Mouse (Mus musculus): ENCODE data around the gene Zfp282. TPM values are rescaled to one million over a fixed set of nuclear protein-coding genes. Genes with fewer than 3 reads are reported as not detected.

Zfp282 gene
- polyA plus RNA-seq, 1 experiment from 2014 or later, result 2.4 TPM

- Histone ChIP-seq H3K36me3 (replicated peaks; ENCODE audit: insufficient read depth, low read length) (peaks cover 46% of the 10 kb centered on the region), H3K4me2 (ENCODE audit: low read depth, low read length) (no peak overlapping the region), H3K9me3 (ENCODE audit: low read length) (no peaks in the 10 kb centered on the region), H3K9ac (replicated peaks) (no peak overlapping the region), H3K4me1 (ENCODE audit: insufficient read depth) (no peaks in the 10 kb centered on the region), H3K27ac (ENCODE audit: low read depth) (no peak overlapping the region), H3K4me3 (ENCODE audit: low read depth, low read length) (no peak overlapping the region), H3K27me3 (ENCODE audit: insufficient read depth, low read length) (no peaks in the 10 kb centered on the region)
- WGBS (ENCODE audit: insufficient replicate concordance), result 88% methylated on average over 43 of the region's 44 CpGs
- TF ChIP-seq EP300 (IDR thresholded peaks at IDR 0.05; ENCODE audit: low read depth) (no peak), CTCF (IDR thresholded peaks at IDR 0.05; ENCODE audit: low read depth) (no peak)
- no peak for ATAC-seq
- DNase-seq, result no peak
These were observed 28.1 kb downstream of the Zfp282 start for GRCm38 (mm10) chr6:47904917-47905695.

- Histone ChIP-seq H3K27me3 (ENCODE audit: insufficient read depth, low read length) (no peaks in the 10 kb centered on the region), H3K9ac (replicated peaks) (no peak overlapping the region), H3K4me2 (ENCODE audit: low read depth, low read length) (no peak overlapping the region), H3K4me1 (ENCODE audit: insufficient read depth) (no peaks in the 10 kb centered on the region), H3K9me3 (ENCODE audit: low read length) (no peaks in the 10 kb centered on the region), H3K27ac (ENCODE audit: low read depth) (no peak overlapping the region), H3K4me3 (ENCODE audit: low read depth, low read length) (no peak overlapping the region), H3K36me3 (replicated peaks; ENCODE audit: insufficient read depth, low read length) (peaks cover 36% of the 10 kb centered on the region)
- DNase-seq, result no peak
- 92% methylated on average over 5 of the region's 5 CpGs for WGBS (ENCODE audit: insufficient replicate concordance)
- TF ChIP-seq EP300 (IDR thresholded peaks at IDR 0.05; ENCODE audit: low read depth), result no peak
- TF ChIP-seq CTCF (IDR thresholded peaks at IDR 0.05; ENCODE audit: low read depth), result no peak
- ATAC-seq, result no peak
These were observed 29.3 kb downstream of the Zfp282 start for GRCm38 (mm10) chr6:47906326-47906725.

- Histone ChIP-seq H3K9me3 (ENCODE audit: low read length) (no peaks in the 10 kb centered on the region), H3K9ac (replicated peaks) (no peak overlapping the region), H3K27ac (ENCODE audit: low read depth) (no peak overlapping the region), H3K36me3 (replicated peaks; ENCODE audit: insufficient read depth, low read length) (peaks cover 22% of the 10 kb centered on the region), H3K4me1 (ENCODE audit: insufficient read depth) (no peaks in the 10 kb centered on the region), H3K27me3 (ENCODE audit: insufficient read depth, low read length) (no peaks in the 10 kb centered on the region), H3K4me2 (ENCODE audit: low read depth, low read length) (no peak overlapping the region), H3K4me3 (ENCODE audit: low read depth, low read length) (no peak overlapping the region)
- ATAC-seq (no peak), DNase-seq (no peak)
- WGBS (ENCODE audit: insufficient replicate concordance), result 77% methylated on average over 1 of the region's 1 CpGs
- no peak for TF ChIP-seq EP300 (IDR thresholded peaks at IDR 0.05; ENCODE audit: low read depth)
- TF ChIP-seq CTCF (IDR thresholded peaks at IDR 0.05; ENCODE audit: low read depth), result no peak
These were observed 32.0 kb downstream of the Zfp282 start for GRCm38 (mm10) chr6:47909007-47909406.

- Histone ChIP-seq H3K36me3 (replicated peaks; ENCODE audit: insufficient read depth, low read length) (0 out of 2 replicates have a peak, but pooled peaks cover 2% of the 10 kb centered on the region), H3K27ac (ENCODE audit: low read depth) (no peak overlapping the region), H3K9me3 (ENCODE audit: low read length) (no peaks in the 10 kb centered on the region), H3K9ac (replicated peaks) (no peak overlapping the region), H3K4me3 (ENCODE audit: low read depth, low read length) (no peak overlapping the region), H3K4me1 (ENCODE audit: insufficient read depth) (0 out of 2 replicates have a peak, but pooled peaks cover 2% of the 10 kb centered on the region), H3K4me2 (ENCODE audit: low read depth, low read length) (no peak overlapping the region), H3K27me3 (ENCODE audit: insufficient read depth, low read length) (no peaks in the 10 kb centered on the region)
- ATAC-seq (no peak), DNase-seq (no peak)
- TF ChIP-seq CTCF (IDR thresholded peaks at IDR 0.05; ENCODE audit: low read depth) (no peak), EP300 (IDR thresholded peaks at IDR 0.05; ENCODE audit: low read depth) (no peak)
- WGBS (ENCODE audit: insufficient replicate concordance), result 31% methylated on average over 1 of the region's 1 CpGs
These were observed 34.6 kb downstream of the Zfp282 start for GRCm38 (mm10) chr6:47911650-47912049.

GRCm38 (mm10) chr6:47912991-47913390, 36.0 kb downstream of the Zfp282 start:
- H3K4me3 ChIP-seq (ENCODE audit: low read depth, low read length), result no peak overlapping the region
- no peak overlapping the region for H3K9ac ChIP-seq (replicated peaks)
- no peak for ATAC-seq
- TF ChIP-seq EP300 (IDR thresholded peaks at IDR 0.05; ENCODE audit: low read depth), result no peak
- no peak for TF ChIP-seq CTCF (IDR thresholded peaks at IDR 0.05; ENCODE audit: low read depth)
- no peak for DNase-seq
- no peaks in the 10 kb centered on the region for H3K36me3 ChIP-seq (replicated peaks; ENCODE audit: insufficient read depth, low read length)
- no peaks in the 10 kb centered on the region for H3K27me3 ChIP-seq (ENCODE audit: insufficient read depth, low read length)
- H3K4me2 ChIP-seq (ENCODE audit: low read depth, low read length), result no peak overlapping the region
- WGBS (ENCODE audit: insufficient replicate concordance), result 48% methylated on average over 3 of the region's 3 CpGs
- no peak overlapping the region for H3K27ac ChIP-seq (ENCODE audit: low read depth)
- H3K4me1 ChIP-seq (ENCODE audit: insufficient read depth), result peaks cover 2% of the 10 kb centered on the region; the same call in 1 of the 2 replicates
- no peaks in the 10 kb centered on the region for H3K9me3 ChIP-seq (ENCODE audit: low read length)

- no peaks in the 10 kb centered on the region for H3K36me3 ChIP-seq (replicated peaks; ENCODE audit: insufficient read depth, low read length)
- H3K27ac ChIP-seq (ENCODE audit: low read depth), result no peak overlapping the region
- peaks cover 9% of the 10 kb centered on the region for H3K4me1 ChIP-seq (ENCODE audit: insufficient read depth)
- H3K9me3 ChIP-seq (ENCODE audit: low read length), result no peaks in the 10 kb centered on the region
- no peak for ATAC-seq
- TF ChIP-seq EP300 (IDR thresholded peaks at IDR 0.05; ENCODE audit: low read depth) (no peak), CTCF (IDR thresholded peaks at IDR 0.05; ENCODE audit: low read depth) (no peak)
- H3K9ac ChIP-seq (replicated peaks), result no peak overlapping the region
- H3K27me3 ChIP-seq (ENCODE audit: insufficient read depth, low read length), result no peaks in the 10 kb centered on the region
- no peak overlapping the region for H3K4me2 ChIP-seq (ENCODE audit: low read depth, low read length)
- H3K4me3 ChIP-seq (ENCODE audit: low read depth, low read length), result no peak overlapping the region
- DNase-seq, result no peak
- 58% methylated on average over 5 of the region's 5 CpGs for WGBS (ENCODE audit: insufficient replicate concordance)
These were observed 40.0 kb downstream of the Zfp282 start for GRCm38 (mm10) chr6:47917051-47917450.
